Mouse (Mus musculus) left cerebral cortex, postnatal 10 days (tissue): Measurements from ENCODE around the gene Unc13d. TPM values are rescaled to one million over a fixed set of nuclear protein-coding genes. Genes with fewer than 3 reads are reported as not detected.

Experiments used
- total RNA-seq, 2 experiments: library from RNA; stranded (reverse); gene quantifications; 2 replicates each; pipeline ENCODE4 v1.2.3; 2021

Unc13d gene
- total RNA-seq, 2 experiments from 2014 or later, result 0.63 to 1.2 TPM

Other genes starting within 250 kb of the Unc13d start
- under 1 TPM; 0.17 to 0.93 TPM for gene Myo15b, start 219.6 kb downstream of the Unc13d start, total RNA-seq
- gene Smim5, start 178.0 kb downstream of the Unc13d start, total RNA-seq, result under 1 TPM in 1 of 2 experiments, not detected in 1; 0.41 TPM
- gene Smim6, start 165.9 kb downstream of the Unc13d start, total RNA-seq, result not detected
- gene Sap30bp, start 144.7 kb downstream of the Unc13d start, total RNA-seq, result 10 to 100 TPM; 55.3 to 60.9 TPM
- gene Recql5, start 144.5 kb downstream of the Unc13d start, total RNA-seq, result 10 to 100 TPM; 17.1 to 20.9 TPM
- 1 to 10 TPM; 4.7 to 4.8 TPM for gene Itgb4, start 103.3 kb downstream of the Unc13d start, total RNA-seq
- 10 to 100 TPM; 25.6 to 28.1 TPM for gene Galk1, start 65.2 kb downstream of the Unc13d start, total RNA-seq
- 100 to 1,000 TPM; 320 to 336 TPM for gene H3f3b, start 50.0 kb downstream of the Unc13d start, total RNA-seq
- 10 to 100 TPM; 24.8 to 25.8 TPM for gene Unk, start 47.6 kb downstream of the Unc13d start, total RNA-seq
- 100 to 1,000 TPM; 229 to 234 TPM for gene Wbp2, start 9.0 kb upstream of the Unc13d start, total RNA-seq
- 1 to 10 TPM; 6.2 to 7.9 TPM for gene Trim47, start 49.2 kb upstream of the Unc13d start, total RNA-seq
- 1 to 10 TPM; 6.2 to 6.6 TPM for gene Trim65, start 53.2 kb upstream of the Unc13d start, total RNA-seq
- gene Mrpl38, start 60.9 kb upstream of the Unc13d start, total RNA-seq, result 10 to 100 TPM; 52.2 to 54.6 TPM
- gene Fbf1, start 90.2 kb upstream of the Unc13d start, total RNA-seq, result 100 to 1,000 TPM in 1 of 2 experiments, 10 to 100 TPM in 1; 96.2 to 100 TPM
- gene Ten1, start 120.9 kb upstream of the Unc13d start, total RNA-seq, result 10 to 100 TPM; 44.8 to 50.9 TPM
- gene Acox1, start 121.1 kb upstream of the Unc13d start, total RNA-seq, result 100 to 1,000 TPM; 110 to 118 TPM
- gene Evpl, start 160.1 kb upstream of the Unc13d start, total RNA-seq, result under 1 TPM; 0.77 to 0.97 TPM
- 10 to 100 TPM; 52.5 to 56.3 TPM for gene Srp68, start 196.3 kb upstream of the Unc13d start, total RNA-seq
- gene Galr2, start 203.0 kb upstream of the Unc13d start, total RNA-seq, result not detected
- 10 to 100 TPM; 96.6 to 97.9 TPM for gene Exoc7, start 229.3 kb upstream of the Unc13d start, total RNA-seq